Mouse (Mus musculus) splenic B cell, adult 2 months (primary cell): ENCODE measurements around the gene Cct2.
"Not testable (repeated sequence)": the region's sequence is repeated elsewhere in the genome, so short reads cannot be mapped to it uniquely, and the experiment has no call there.

Experiments
- DNase-seq: peaks from one replicate; pipeline ENCODE4 v3.0.0-alpha.2; 2011; ENCODE audit warnings: low read depth, low spot score
- H3K27me3 ChIP-seq: 2 replicates; pipeline ENCODE4 v1.6.1; 2012; ENCODE audit warnings: mild to moderate bottlenecking, low read length, moderate library complexity, mixed read lengths; ENCODE audit not compliant: control insufficient read depth, poor library complexity, insufficient read depth, severe bottlenecking
- H3K36me3 ChIP-seq: 2 replicates; pipeline ENCODE4 v1.6.1; 2012; ENCODE audit warnings: mild to moderate bottlenecking, low read length, moderate library complexity, mixed read lengths; ENCODE audit not compliant: control insufficient read depth, poor library complexity, insufficient read depth, severe bottlenecking

The Cct2 gene

DNA sequence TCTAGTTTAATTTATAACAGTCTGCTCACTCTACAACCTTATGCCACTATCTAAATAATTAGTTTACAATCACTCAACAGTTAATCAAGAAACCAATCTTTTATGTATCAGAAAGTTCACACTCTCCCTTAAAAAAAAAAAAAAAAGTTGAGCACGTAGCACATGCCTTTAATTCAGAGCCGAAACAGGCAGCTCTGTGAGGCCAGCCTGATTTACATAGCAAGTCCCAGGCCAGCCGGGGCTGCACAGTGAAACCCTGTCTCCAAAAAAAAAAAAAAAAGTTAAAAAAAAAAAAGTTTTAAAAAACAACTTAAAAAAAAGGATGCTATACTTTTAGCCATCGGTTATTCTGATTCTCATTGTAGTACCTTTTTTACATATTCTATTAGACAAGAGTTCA lies 17.7 kb upstream of the Cct2 start:
- DNase-seq, result no peak
- H3K36me3 ChIP-seq, result peaks cover 7% of the 10 kb centered on the region; the same call in 1 of the 2 replicates

GRCm38 (mm10) chr10:117078284-117078683 lies 14.7 kb upstream of the Cct2 start:
- Histone ChIP-seq H3K27me3 (no peaks in the 10 kb centered on the region), H3K36me3 (peaks cover 6% of the 10 kb centered on the region)
- peak; percentile 58 for DNase-seq

More for the DNA sequence above, 17.7 kb upstream of the Cct2 start:
- H3K27me3 ChIP-seq, result no peaks in the 10 kb centered on the region

DNA sequence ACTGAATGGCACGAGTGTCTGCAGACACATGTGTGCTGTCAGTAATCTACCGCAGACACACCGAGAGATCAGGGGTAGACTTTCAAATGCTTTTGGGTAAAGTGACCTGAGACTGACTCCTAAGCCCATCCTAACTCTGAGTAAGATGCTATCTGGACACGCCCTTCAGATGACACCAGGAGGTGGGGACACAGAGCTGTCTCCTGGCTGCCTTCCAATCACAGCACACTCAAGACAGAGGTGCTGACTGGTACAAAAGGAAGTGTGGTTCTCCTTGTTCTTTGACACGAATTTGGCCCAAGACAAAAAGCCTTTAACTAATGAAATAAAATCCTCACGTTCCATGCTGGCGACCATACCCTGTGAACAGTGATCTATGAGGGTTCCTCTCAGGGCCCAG lies 9.6 kb upstream of the Cct2 start:
- no peak for DNase-seq
- H3K27me3 ChIP-seq, result no peaks in the 10 kb centered on the region
- H3K36me3 ChIP-seq, result peaks cover 6% of the 10 kb centered on the region; the same call in 1 of the 2 replicates

DNA sequence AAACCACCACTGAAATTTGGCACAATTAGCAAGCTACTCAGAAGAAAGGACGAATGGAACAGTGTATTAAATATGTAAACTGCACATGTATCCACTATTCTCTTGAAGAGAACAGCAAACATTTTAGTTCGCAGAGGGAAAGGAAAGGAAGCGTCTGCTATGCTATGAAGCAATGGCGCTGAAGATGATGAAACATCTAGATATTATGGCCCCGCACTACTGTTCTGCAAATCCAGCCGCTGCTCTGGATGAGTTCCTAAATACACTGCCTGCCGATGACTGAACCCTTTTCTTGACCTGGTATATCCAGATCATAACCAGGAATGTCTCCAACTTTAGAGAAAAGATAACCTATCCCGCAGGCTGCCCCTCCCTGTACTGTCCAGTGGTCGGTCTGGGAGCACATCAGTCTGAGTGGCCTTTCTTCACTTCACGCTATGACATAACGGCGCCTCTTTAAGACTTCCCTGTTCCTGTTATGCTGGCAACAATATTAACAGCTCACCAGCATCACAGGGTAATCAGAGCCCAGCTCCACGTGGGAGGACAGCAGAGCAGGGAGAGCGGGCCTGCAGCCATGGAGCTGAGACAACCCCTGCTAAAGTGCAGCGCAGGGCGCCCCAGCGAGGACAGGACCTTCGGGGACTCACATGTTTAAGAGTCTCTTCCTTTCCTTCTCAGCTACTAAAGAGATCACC lies 8.7 kb upstream of the Cct2 start:
- Histone ChIP-seq H3K27me3 (no peaks in the 10 kb centered on the region), H3K36me3 (peaks cover 6% of the 10 kb centered on the region; the same call in 1 of the 2 replicates)
- DNase-seq, result no peak

DNA sequence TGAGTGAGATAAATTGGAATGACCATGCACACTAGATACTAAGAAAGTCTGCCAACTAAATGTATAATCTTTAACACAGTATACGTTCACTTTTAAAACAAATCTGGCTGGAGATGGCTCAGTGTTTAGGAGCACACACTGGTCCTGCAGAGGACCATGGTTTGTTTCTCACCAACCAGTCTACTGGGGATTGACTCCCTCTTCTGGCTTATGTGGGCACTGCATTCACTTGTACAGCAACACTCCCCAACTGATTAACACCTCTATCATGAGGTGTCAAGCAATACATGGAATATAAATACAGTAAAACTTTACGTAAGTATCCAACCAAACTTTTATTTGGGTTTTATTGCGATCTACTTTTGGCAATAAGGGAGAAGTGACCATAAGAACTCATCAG lies 5.5 kb upstream of the Cct2 start:
- DNase-seq, result no peak
- H3K27me3 ChIP-seq, result no peaks in the 10 kb centered on the region
- 0 out of 2 replicates have a peak, but pooled peaks cover 1% of the 10 kb centered on the region for H3K36me3 ChIP-seq

DNA sequence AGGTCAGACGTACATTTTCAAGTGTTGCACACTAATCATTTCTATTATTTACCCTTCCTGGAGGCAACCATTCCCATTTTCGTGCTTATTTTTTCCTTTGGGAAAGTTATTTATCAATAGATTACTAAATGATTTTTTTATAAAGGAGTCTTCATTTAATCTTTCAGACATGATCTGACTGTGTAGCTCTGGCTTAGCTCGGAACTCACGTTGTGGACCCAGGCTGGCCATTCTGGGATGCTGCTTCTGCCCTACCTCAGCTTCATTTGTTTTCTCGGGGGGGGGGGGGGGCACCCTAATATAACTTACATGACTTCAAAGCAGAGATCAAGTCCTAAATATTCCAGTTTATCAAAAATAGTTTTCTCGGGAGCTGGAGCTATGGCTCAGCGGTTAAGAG lies 462 bp upstream of the Cct2 start:
- peaks cover 20% of the 10 kb centered on the region for H3K36me3 ChIP-seq
- DNase-seq, result no peak
- no peaks in the 10 kb centered on the region for H3K27me3 ChIP-seq

DNA sequence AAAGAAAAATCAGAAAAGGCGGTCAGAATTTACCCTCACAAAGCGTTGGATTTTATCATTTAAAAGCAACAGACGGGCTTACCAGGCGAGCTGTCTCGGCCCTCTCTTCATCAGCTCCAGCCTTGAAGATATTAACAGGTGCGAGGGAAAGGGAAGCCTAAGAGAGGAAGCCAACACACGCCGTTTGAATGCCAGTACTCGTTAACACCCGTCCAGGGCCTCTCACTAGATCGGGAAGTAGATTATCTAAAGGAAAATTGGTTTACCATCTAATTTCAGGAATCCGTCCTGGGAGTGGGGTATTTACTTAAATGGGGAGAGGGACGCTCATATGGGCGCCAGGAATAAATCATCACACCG lies 740 bp downstream of the Cct2 start:
- no peak for DNase-seq
- H3K36me3 ChIP-seq, result peaks cover 23% of the 10 kb centered on the region
- no peaks in the 10 kb centered on the region for H3K27me3 ChIP-seq

DNA sequence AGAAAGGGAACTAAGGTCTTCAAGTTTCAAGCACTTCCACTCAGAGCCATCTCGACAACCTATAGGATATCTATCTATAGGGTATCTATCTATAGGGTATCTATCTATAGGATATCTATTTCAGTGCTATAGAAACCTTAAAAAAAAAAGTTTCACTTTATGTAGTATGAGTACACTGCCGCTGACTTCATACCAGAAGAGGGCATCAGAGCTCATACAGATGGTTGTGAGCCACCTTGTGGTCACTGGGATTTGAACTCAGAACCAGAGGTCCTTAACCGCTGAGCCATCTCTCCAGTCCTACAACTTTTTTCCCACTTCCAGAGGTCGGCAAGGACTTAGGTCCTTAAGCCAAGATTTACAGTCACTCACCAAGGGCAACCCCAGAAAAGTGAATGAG lies 7.9 kb downstream of the Cct2 start:
- DNase-seq, result peak; percentile 29
- Histone ChIP-seq H3K27me3 (no peaks in the 10 kb centered on the region), H3K36me3 (peaks cover 35% of the 10 kb centered on the region)

- H3K27me3 ChIP-seq, result peaks cover 2% of the 10 kb centered on the region; the same call in 1 of the 2 replicates
- no peak for DNase-seq
- H3K36me3 ChIP-seq, result peaks cover 20% of the 10 kb centered on the region
Observed at GRCm38 (mm10) chr10:117049961-117050597, 13.5 kb downstream of the Cct2 start.

DNA sequence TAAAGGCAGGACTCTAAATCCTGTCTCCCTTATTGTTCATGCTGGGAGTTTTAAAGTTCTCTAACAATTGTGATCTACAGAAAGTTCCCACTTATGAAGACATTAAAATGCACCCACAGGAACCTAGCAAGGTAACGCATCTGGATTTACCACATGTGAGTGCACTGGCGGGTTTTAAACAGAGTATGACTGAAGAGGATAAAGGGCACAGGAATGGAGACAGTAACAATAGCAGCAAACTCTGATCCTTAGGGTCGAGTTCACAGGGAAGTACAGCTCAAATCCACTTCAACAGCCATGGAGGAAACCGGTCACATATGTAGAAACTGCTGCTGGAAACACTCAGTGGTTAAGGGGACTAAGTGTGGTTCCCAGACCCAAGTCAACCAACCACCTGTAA lies 14.4 kb downstream of the Cct2 start:
- peaks cover 2% of the 10 kb centered on the region; the same call in 1 of the 2 replicates for H3K27me3 ChIP-seq
- DNase-seq, result no peak

GRCm38 (mm10) chr10:117045175-117046056 lies 18.2 kb downstream of the Cct2 start, which contains the start of gene Lrrc10:
Lrrc10 (plus strand) TSS chr10:117045341.
- no peak for DNase-seq
- Histone ChIP-seq H3K27me3 (peaks cover 2% of the 10 kb centered on the region; the same call in 1 of the 2 replicates), H3K36me3 (peaks cover 11% of the 10 kb centered on the region)

More for the DNA sequence above, 14.4 kb downstream of the Cct2 start:
- peaks cover 15% of the 10 kb centered on the region for H3K36me3 ChIP-seq

DNA sequence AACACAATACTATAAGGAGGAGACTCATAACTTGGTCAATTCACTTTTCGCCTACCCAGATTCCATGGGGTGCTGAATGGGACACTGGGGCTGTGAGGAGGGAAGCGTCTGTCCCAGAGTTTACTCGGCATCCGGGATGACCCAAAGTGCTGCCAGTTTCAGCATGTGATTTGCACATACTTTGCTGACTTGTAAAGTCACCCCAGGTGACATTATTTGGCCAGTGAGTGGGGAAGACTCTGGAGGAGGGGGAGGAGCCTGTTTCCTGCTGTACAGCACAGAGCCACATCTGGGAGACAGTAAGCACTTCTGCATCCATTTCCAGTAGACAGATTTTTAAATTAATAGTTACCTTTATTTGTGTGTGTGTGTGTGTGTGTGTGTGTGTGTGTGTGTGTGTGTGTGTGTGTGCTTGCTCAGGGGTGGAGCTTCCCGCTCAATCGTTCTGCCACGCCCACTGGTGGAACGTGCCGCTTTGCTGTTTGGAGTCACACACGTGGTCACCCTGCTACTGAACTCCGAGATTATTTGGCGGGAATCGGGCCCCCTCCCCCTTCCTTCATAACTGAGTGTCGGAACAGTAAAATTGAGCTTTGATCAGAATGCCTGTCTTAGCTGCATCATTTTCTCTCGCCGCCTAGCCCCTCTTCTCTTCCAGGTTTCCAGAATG lies 20.0 kb downstream of the Cct2 start:
- DNase-seq, H3K27me3 ChIP-seq, H3K36me3 ChIP-seq: not testable (repeated sequence)

DNA sequence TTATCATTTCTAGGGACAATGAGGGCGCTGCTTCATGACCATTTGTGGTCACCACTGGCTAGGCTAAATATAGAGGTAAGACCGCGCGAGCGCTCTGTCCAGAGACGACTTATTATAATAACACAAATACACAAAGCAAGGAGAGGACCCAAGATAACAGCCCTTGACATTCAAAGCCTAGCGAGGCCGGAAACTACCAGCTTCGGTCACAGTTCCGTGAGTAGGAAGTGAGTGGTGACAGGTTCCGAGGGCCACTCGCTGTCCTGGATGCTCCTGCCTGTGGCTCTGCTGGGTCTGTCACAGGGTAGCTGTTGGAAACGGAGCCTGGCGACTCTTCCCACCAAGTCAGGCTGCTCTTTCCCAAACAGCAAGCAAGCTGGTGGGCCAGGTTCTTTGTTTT lies 21.3 kb downstream of the Cct2 start:
- DNase-seq, result no peak
- peaks cover 2% of the 10 kb centered on the region; the same call in 1 of the 2 replicates for H3K27me3 ChIP-seq
- no peaks in the 10 kb centered on the region for H3K36me3 ChIP-seq

DNA sequence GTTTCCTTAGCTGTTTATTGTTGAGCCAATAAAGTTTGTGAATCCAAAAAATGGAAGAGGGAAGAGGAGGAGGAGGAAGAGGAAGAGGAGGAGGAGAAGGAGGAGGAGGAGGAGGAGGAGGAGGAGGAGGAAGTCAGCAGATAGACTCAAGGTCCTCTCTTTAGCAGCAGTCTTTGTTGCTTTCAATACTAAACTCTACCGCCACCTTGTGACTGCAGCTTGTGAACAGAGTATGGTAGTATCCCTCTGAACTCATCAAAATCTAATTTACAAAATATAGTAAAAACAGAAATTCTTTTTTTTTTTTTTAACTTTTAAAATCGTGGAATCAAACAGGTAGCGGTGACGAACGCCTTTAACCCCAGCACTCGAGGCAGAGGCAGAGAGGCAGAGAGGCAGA lies 23.3 kb downstream of the Cct2 start:
- no peak for DNase-seq
- H3K27me3 ChIP-seq, result no peaks in the 10 kb centered on the region
- no peaks in the 10 kb centered on the region for H3K36me3 ChIP-seq
